Mouse (Mus musculus): Measurements from ENCODE around the gene B3galt5. TPM values are rescaled to one million over a fixed set of nuclear protein-coding genes. Genes with fewer than 3 reads are reported as not detected.
"Not testable (repeated sequence)": the region's sequence is repeated elsewhere in the genome, so short reads cannot be mapped to it uniquely, and the experiment has no call there.

B3galt5 gene
- polyA plus RNA-seq, 1 experiment = 0.37 TPM

- Histone ChIP-seq H3K27ac (ENCODE audit: control insufficient read depth, insufficient read depth, low read depth, low read length, poor library complexity) (no peak overlapping the region), H3K4me3 (replicated peaks; ENCODE audit: control insufficient read depth, low read depth, low read length) (no peak overlapping the region)
- TF ChIP-seq CTCF (IDR thresholded peaks at IDR 0.05; ENCODE audit: control insufficient read depth, insufficient read depth, low read length) (no peak), POLR2A (IDR thresholded peaks at IDR 0.05; ENCODE audit: borderline replicate concordance, control insufficient read depth, low read depth, low read length) (no peak)
These were observed 68.8 kb downstream of the B3galt5 start for GRCm38 (mm10) chr16:96304438-96304837.

GRCm38 (mm10) chr16:96306905-96307304 lies 71.3 kb downstream of the B3galt5 start:
- no peaks in the 10 kb centered on the region for H3K4me1 ChIP-seq (ENCODE audit: control insufficient read depth, insufficient read depth, low read length)
- H3K4me3 ChIP-seq (replicated peaks; ENCODE audit: control insufficient read depth, low read depth, low read length) = no peak overlapping the region
- TF ChIP-seq CTCF (IDR thresholded peaks at IDR 0.05; ENCODE audit: control insufficient read depth, insufficient read depth, low read length) = no peak
- no peak for TF ChIP-seq POLR2A (IDR thresholded peaks at IDR 0.05; ENCODE audit: borderline replicate concordance, control insufficient read depth, low read depth, low read length)
- 13% methylated on average over 4 of the region's 4 CpGs for WGBS
- no peak overlapping the region for H3K27ac ChIP-seq (ENCODE audit: control insufficient read depth, insufficient read depth, low read depth, low read length, poor library complexity)

More at GRCm38 (mm10) chr16:96304438-96304837, 68.8 kb downstream of the B3galt5 start:
- H3K4me1 ChIP-seq (ENCODE audit: control insufficient read depth, insufficient read depth, low read length) = no peaks in the 10 kb centered on the region

GRCm38 (mm10) chr16:96317803-96318202 lies 82.2 kb downstream of the B3galt5 start:
- Histone ChIP-seq H3K4me1 (ENCODE audit: control insufficient read depth, insufficient read depth, low read length) (no peaks in the 10 kb centered on the region), H3K27ac (ENCODE audit: control insufficient read depth, insufficient read depth, low read depth, low read length, poor library complexity) (no peak overlapping the region), H3K4me3 (replicated peaks; ENCODE audit: control insufficient read depth, low read depth, low read length) (no peak overlapping the region)
- 82% methylated on average over 8 of the region's 8 CpGs for WGBS
- TF ChIP-seq POLR2A (IDR thresholded peaks at IDR 0.05; ENCODE audit: borderline replicate concordance, control insufficient read depth, low read depth, low read length) (no peak), CTCF (IDR thresholded peaks at IDR 0.05; ENCODE audit: control insufficient read depth, insufficient read depth, low read length) (no peak)

GRCm38 (mm10) chr16:96322739-96323138 lies 87.1 kb downstream of the B3galt5 start:
- no peak overlapping the region for H3K4me3 ChIP-seq (replicated peaks; ENCODE audit: control insufficient read depth, low read depth, low read length)
- TF ChIP-seq CTCF (IDR thresholded peaks at IDR 0.05; ENCODE audit: control insufficient read depth, insufficient read depth, low read length) = no peak
- no peak for TF ChIP-seq POLR2A (IDR thresholded peaks at IDR 0.05; ENCODE audit: borderline replicate concordance, control insufficient read depth, low read depth, low read length)
- no peak overlapping the region for H3K27ac ChIP-seq (ENCODE audit: control insufficient read depth, insufficient read depth, low read depth, low read length, poor library complexity)
- WGBS = 70% methylated on average over 1 of the region's 1 CpGs
- H3K4me1 ChIP-seq (ENCODE audit: control insufficient read depth, insufficient read depth, low read length) = no peaks in the 10 kb centered on the region; the same call in 1 of the 2 replicates

- WGBS = 72% methylated on average over 4 of the region's 4 CpGs
- Histone ChIP-seq H3K4me1 (ENCODE audit: control insufficient read depth, insufficient read depth, low read length) (no peaks in the 10 kb centered on the region; the same call in 1 of the 2 replicates), H3K27ac (ENCODE audit: control insufficient read depth, insufficient read depth, low read depth, low read length, poor library complexity) (no peak overlapping the region), H3K4me3 (replicated peaks; ENCODE audit: control insufficient read depth, low read depth, low read length) (no peak overlapping the region)
- TF ChIP-seq CTCF (IDR thresholded peaks at IDR 0.05; ENCODE audit: control insufficient read depth, insufficient read depth, low read length) (no peak), POLR2A (IDR thresholded peaks at IDR 0.05; ENCODE audit: borderline replicate concordance, control insufficient read depth, low read depth, low read length) (no peak)
These were observed 87.6 kb downstream of the B3galt5 start for GRCm38 (mm10) chr16:96323166-96323565.

- TF ChIP-seq CTCF (IDR thresholded peaks at IDR 0.05; ENCODE audit: control insufficient read depth, insufficient read depth, low read length) (no peak), POLR2A (IDR thresholded peaks at IDR 0.05; ENCODE audit: borderline replicate concordance, control insufficient read depth, low read depth, low read length) (no peak)
- H3K27ac ChIP-seq (ENCODE audit: control insufficient read depth, insufficient read depth, low read depth, low read length, poor library complexity) = no peak overlapping the region
- 37% methylated on average over 10 of the region's 10 CpGs for WGBS
- H3K4me1 ChIP-seq (ENCODE audit: control insufficient read depth, insufficient read depth, low read length) = no peaks in the 10 kb centered on the region; the same call in 1 of the 2 replicates
- no peak overlapping the region for H3K4me3 ChIP-seq (replicated peaks; ENCODE audit: control insufficient read depth, low read depth, low read length)
These were observed 90.8 kb downstream of the B3galt5 start for GRCm38 (mm10) chr16:96326110-96326999.

- H3K4me3 ChIP-seq (replicated peaks; ENCODE audit: control insufficient read depth, low read depth, low read length); H3K4me1 ChIP-seq (ENCODE audit: control insufficient read depth, insufficient read depth, low read length); H3K27ac ChIP-seq (ENCODE audit: control insufficient read depth, insufficient read depth, low read depth, low read length, poor library complexity): not testable (repeated sequence)
- WGBS = 29% methylated on average over 9 of the region's 9 CpGs
These were observed 91.7 kb downstream of the B3galt5 start for GRCm38 (mm10) chr16:96327251-96327650.

GRCm38 (mm10) chr16:96339570-96339969 lies 104.0 kb downstream of the B3galt5 start:
- Histone ChIP-seq H3K4me3 (replicated peaks; ENCODE audit: control insufficient read depth, low read depth, low read length) (no peak overlapping the region), H3K27ac (ENCODE audit: control insufficient read depth, insufficient read depth, low read depth, low read length, poor library complexity) (no peak overlapping the region), H3K4me1 (ENCODE audit: control insufficient read depth, insufficient read depth, low read length) (no peaks in the 10 kb centered on the region)
- 72% methylated on average over 4 of the region's 4 CpGs for WGBS
- TF ChIP-seq POLR2A (IDR thresholded peaks at IDR 0.05; ENCODE audit: borderline replicate concordance, control insufficient read depth, low read depth, low read length) (no peak), CTCF (IDR thresholded peaks at IDR 0.05; ENCODE audit: control insufficient read depth, insufficient read depth, low read length) (no peak)

Measured in bone marrow, adult 2 months (tissue).